ENCODE assay signal across 7 mouse cellular contexts in the genomic region with DNA sequence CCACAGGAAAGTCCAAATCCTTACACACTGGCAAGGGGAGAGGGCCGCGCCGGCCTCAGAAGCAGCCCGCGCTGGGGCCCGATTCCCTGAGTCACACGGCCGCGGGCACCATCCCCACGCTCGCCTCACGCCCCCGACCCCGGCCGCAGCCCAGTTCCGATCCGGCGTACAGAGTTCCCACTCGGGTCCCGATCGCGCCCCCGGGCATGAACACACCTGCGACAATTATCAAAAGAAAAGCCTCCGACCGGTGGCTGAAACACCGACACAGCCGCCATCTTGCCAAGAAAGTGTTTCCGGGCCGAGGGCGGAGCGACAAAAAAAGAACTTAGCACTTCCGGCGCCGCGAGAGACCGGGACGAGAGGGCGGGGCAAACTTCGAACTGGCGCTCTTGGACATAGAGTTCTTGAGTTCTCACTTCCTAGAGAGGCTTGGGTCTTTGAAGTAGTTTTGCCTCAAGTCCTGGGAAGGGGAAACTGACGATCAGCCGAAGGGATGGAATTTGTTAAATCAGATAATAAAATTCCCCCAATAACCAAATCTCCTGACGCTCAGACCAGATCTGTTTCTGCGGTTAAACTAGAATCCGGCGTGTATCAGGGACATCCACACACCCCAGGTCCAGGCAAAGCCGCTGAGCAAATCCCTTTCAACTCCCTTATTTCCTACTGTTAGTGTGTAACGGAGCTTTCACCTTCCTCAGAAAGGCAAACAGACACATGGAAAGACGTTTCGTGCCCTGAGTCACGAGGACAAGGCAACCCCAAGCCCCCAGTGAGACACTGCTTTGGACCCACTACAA. TPM values are rescaled to one million over a fixed set of nuclear protein-coding genes. Genes with fewer than 3 reads are reported as not detected.
DNase-seq lines count a peak whose midpoint lies in the region; ATAC-seq lines count a peak whose summit lies in the region.

A gene (minus strand): TSS at position 463 of the 803 bp plus-strand sequence.

- H3K27ac ChIP-seq in embryonic facial prominence, embryonic 11.5 days (replicated peaks; ENCODE audit: low read depth, low read length) = no peak within 1 kb of the TSS; the same call in 1 of the 2 replicates
- H3K27ac ChIP-seq in limb, embryonic 10.5 days = peak within 1 kb of the TSS; percentile 94
- peak within 1 kb of the TSS; percentile 62 for H3K27ac ChIP-seq in midbrain, embryonic 13.5 days

- H3K36me3 ChIP-seq in embryonic facial prominence, embryonic 11.5 days (replicated peaks; ENCODE audit: control insufficient read depth, insufficient read depth, low read depth, low read length) = peaks cover 3% of the 10 kb centered on the region; the same call in 1 of the 2 replicates
- H3K36me3 ChIP-seq in limb, embryonic 10.5 days = peaks cover 36% of the 10 kb centered on the region
- peaks cover 29% of the 10 kb centered on the region for H3K36me3 ChIP-seq in midbrain, embryonic 13.5 days

- no peaks in the 10 kb centered on the region for H3K9me3 ChIP-seq in embryonic facial prominence, embryonic 11.5 days (replicated peaks; ENCODE audit: control insufficient read depth, low read length)
- H3K9me3 ChIP-seq in limb, embryonic 10.5 days (replicated peaks) = no peaks in the 10 kb centered on the region
- no peaks in the 10 kb centered on the region; the same call in 1 of the 2 replicates for H3K9me3 ChIP-seq in midbrain, embryonic 13.5 days

- peak within 1 kb of the TSS; percentile 64 for H3K4me2 ChIP-seq in embryonic facial prominence, embryonic 11.5 days (ENCODE audit: low read depth, low read length)
- H3K4me2 ChIP-seq in midbrain, embryonic 13.5 days (replicated peaks) = peak within 1 kb of the TSS; percentile 96

- peak; percentile 94 for DNase-seq in adrenal gland, postnatal 14 days
- peak; percentile 97 for DNase-seq in embryonic facial prominence, embryonic 11.5 days (ENCODE audit: low spot score)
- DNase-seq in kidney, adult 11 months = peak; percentile 89
- peak; percentile 95 for DNase-seq in limb, embryonic 10.5 days (ENCODE audit: low spot score)
- peak; percentile 86 for DNase-seq in spleen, adult 12 weeks (ENCODE audit: low spot score)

- peak; percentile 84 for ATAC-seq in embryonic facial prominence, embryonic 11.5 days (replicated peaks; ENCODE audit: insufficient number of reproducible peaks, low FRiP score, low TSS enrichment, low read depth)
- peak; percentile 93 for ATAC-seq in granulocyte monocyte progenitor cell, adult 5-6 weeks (replicated peaks; ENCODE audit: poor library complexity, severe bottlenecking)
- peak; percentile 78 for ATAC-seq in midbrain, embryonic 13.5 days

- peak within 1 kb of the TSS; percentile 87 for H3K9ac ChIP-seq in embryonic facial prominence, embryonic 11.5 days (replicated peaks; ENCODE audit: low read length)
- H3K9ac ChIP-seq in midbrain, embryonic 13.5 days (replicated peaks) = peak within 1 kb of the TSS; percentile 90

- no peaks in the 10 kb centered on the region for H3K27me3 ChIP-seq in embryonic facial prominence, embryonic 11.5 days (ENCODE audit: control insufficient read depth, insufficient read depth, low read length)
- no peaks in the 10 kb centered on the region for H3K27me3 ChIP-seq in limb, embryonic 10.5 days (ENCODE audit: low read depth, poor library complexity, severe bottlenecking)
- H3K27me3 ChIP-seq in midbrain, embryonic 13.5 days = no peaks in the 10 kb centered on the region

- H3K4me1 ChIP-seq in embryonic facial prominence, embryonic 11.5 days (ENCODE audit: control insufficient read depth, insufficient read depth, low read length) = no peaks in the 10 kb centered on the region
- H3K4me1 ChIP-seq in limb, embryonic 10.5 days = peaks cover 14% of the 10 kb centered on the region
- H3K4me1 ChIP-seq in midbrain, embryonic 13.5 days (replicated peaks) = peaks cover 29% of the 10 kb centered on the region

- 1% methylated on average over 52 of the region's 52 CpGs for WGBS in embryonic facial prominence, embryonic 11.5 days
- 2% methylated on average over 52 of the region's 52 CpGs for WGBS in limb, embryonic 10.5 days
- WGBS in midbrain, embryonic 13.5 days = 2% methylated on average over 52 of the region's 52 CpGs

- peak within 1 kb of the TSS; percentile 83 for H3K4me3 ChIP-seq in embryonic facial prominence, embryonic 11.5 days (ENCODE audit: low read depth, low read length)
- H3K4me3 ChIP-seq in limb, embryonic 10.5 days = peak within 1 kb of the TSS; percentile 86
- H3K4me3 ChIP-seq in midbrain, embryonic 13.5 days (replicated peaks) = peak within 1 kb of the TSS; percentile 91

RNA-seq across cellular contexts. Expression of the gene that starts here (rescaled TPM):
- total RNA-seq in adrenal gland, postnatal 14 days (2021) = 261 and 270 TPM in 2 replicates
- polyA plus RNA-seq in embryonic facial prominence, embryonic 11.5 days (2014; fragmentation: Nextera tagmentation; extraction: Ambion mirVana) = 363 and 368 TPM in 2 replicates
- 171 and 174 TPM in 2 replicates for total RNA-seq in granulocyte monocyte progenitor cell, adult 5-6 weeks (2014; fragmentation: Nextera tagmentation)
- total RNA-seq in granulocyte monocyte progenitor cell, adult 5-6 weeks (2017) = 303 and 314 TPM in 2 replicates
- 340 and 363 TPM in 2 replicates for polyA plus RNA-seq in limb, embryonic 10.5 days (2016; fragmentation: Nextera tagmentation; extraction: Ambion mirVana)
- polyA plus RNA-seq in midbrain, embryonic 13.5 days (2015; fragmentation: Nextera tagmentation; extraction: Ambion mirVana) = 310 and 330 TPM in 2 replicates
